Mouse (Mus musculus) large intestine, adult 2 months (tissue): ENCODE data around the gene Glod4. TPM values are rescaled to one million over a fixed set of nuclear protein-coding genes. Genes with fewer than 3 reads are reported as not detected.

ENCODE experiments used
- DNase-seq: peaks from one replicate; pipeline ENCODE4 v3.0.0-alpha.2; 2012; ENCODE audit warnings: low read depth, low spot score
- WGBS: fragments of 180-500 bp; shearing (Covaris S2); methylation state at CpG from one replicate; pipeline ENCODE4 v1.1.7; 2018; 5-methylcytosine and 5-hydroxymethylcytosine counted together
- polyA plus RNA-seq: library from polyadenylated mRNA; depleted of rRNA; stranded (reverse); fragments of >200 nt; gene quantifications from 2 replicates; pipeline ENCODE4 v1.2.3, GENCODE M21; 2012

The Glod4 gene
- polyA plus RNA-seq, 1 experiment, result 9.2 TPM

DNA sequence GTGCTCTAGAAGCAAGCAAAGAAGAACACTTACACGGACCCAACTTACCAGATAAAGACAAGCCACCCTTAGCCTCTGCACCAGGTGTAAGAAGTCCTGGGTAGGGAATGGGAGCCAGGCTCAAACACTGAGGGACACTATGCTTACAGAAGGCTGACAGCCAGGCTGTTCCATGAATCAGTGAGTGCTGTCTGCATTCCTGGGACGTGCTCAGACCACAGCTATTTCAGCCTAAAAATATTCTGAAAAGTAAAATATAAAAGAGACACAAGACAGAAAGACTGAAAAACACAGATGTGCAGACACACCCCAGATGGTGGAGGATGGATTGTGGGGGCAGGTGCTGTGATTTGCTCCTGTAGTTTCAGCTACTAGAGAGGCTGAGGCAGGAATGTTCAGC, 88.7 kb downstream of the Glod4 start:
- WGBS, result 85% methylated on average over 2 of the region's 2 CpGs
- no peak for DNase-seq

DNA sequence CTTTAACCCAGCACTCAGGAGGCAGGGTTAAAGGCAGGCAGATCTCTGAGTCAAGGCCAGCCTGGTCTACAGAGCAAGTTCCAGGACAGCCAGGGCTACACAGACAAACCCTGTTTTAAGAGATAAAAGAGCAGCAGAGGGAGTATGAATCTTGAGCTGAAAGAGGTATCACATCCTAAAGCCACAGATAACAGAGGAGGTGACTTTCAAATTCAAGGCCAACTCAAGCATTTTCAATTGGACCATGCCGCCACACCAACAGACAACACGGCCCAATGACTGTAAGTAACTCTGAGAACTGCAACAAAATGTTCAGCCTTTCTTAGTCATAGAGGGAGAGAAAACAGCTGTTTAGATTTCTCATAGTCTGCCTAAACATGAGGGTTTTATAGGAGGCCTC, 89.3 kb downstream of the Glod4 start:
- DNase-seq, result no peak

DNA sequence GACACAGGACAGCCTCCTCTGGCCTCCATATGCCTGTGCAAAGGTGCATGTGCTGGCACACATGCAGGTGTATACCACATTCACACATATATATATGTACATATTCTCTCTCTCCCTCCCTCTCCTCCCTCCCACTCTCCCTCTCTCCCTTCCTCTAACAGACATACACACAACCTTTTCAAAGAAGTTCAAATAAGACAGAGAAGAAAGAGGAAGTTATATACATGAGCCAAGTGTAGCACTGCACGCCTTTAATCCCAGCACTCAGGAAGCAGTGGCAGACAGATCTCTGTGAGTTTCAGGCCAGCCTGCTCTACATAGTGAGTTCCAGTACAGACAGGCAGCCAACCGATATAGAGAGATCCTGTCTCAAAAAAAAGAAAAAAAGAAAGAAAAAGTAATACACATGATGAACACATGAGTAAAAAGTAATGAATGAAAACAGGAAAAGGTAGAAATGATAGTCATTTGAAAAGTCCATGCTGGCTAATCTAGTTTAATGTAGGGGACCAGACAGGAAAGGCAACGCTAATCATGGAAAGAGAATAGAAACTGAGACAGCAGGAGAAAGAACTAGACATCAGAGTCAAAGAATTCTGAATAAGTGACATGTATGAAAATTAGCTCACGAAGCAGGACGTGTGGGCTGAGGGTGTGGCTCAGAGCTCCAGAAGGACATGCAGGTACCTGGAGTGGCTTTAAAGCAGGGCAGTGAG, 90.1 kb downstream of the Glod4 start:
- 78% methylated on average over 5 of the region's 5 CpGs for WGBS
- no peak for DNase-seq

More for the DNA sequence above, 89.3 kb downstream of the Glod4 start:
- 83% methylated on average over 2 of the region's 2 CpGs for WGBS

DNA sequence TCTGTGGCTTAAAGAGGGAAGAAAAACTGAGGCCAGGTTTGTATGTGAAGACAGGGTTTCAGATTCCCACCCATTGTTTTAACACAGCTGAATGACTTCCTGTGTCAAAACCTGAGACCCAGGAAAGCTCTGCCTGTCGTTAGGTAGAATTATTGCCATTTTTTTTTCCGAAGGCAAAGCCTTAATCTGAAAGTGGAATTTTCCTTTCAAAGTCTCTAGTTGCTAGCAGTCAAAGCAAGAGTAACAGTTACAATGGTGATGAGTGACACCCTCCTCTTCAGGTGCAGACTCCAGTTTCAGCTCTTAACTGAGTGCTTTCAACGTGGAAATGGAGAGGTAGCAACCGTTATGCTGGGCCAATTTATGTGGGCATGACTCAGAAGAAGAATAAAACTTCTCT, 92.5 kb downstream of the Glod4 start:
- DNase-seq, result no peak
- 46% methylated on average over 4 of the region's 4 CpGs for WGBS

DNA sequence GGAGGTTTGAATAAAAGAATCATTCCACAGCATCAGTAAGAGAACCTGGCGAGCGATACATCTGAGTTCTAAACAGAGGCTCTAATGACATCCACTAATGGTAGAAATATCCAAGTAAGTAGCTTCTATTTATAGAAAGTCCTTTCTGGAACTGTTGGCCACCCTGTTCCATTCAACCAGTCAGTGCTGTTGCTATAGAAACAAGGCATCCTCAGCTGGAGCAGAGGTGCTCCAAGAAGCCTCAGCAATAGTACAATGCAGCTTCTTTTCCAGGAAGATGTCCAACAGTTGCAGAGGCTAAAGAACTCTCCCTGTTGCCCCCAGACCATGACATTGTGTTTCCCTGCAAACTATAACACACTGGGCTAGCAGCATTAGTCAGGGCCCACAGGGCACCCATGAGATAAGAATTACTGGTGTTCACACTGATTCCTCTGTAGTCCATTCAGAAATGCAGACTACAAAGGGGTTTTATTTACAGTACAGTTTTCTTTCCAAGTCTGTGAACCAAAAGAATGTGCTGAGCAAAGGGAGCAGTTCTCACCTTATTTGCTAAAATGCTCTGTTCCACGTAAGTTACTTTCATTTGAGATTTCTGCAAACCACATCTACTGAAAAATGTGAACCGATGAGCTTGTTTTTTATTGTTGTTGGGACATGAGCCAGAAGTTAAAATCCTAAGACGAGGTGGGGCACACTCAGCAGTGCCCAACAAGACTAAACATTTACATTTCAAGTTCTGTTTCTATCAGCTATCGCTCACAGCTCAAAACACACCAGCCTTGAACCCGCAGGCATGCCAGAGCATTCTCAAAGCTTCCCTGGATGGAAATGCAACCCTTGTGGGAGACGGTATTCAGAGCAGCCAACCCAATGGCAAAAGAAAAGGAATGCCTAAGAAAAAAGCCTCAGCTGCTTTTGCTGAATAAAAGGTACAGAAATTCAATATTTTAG, 95.2 kb downstream of the Glod4 start:
- WGBS, result 32% methylated on average over 8 of the region's 8 CpGs
- no peak for DNase-seq

DNA sequence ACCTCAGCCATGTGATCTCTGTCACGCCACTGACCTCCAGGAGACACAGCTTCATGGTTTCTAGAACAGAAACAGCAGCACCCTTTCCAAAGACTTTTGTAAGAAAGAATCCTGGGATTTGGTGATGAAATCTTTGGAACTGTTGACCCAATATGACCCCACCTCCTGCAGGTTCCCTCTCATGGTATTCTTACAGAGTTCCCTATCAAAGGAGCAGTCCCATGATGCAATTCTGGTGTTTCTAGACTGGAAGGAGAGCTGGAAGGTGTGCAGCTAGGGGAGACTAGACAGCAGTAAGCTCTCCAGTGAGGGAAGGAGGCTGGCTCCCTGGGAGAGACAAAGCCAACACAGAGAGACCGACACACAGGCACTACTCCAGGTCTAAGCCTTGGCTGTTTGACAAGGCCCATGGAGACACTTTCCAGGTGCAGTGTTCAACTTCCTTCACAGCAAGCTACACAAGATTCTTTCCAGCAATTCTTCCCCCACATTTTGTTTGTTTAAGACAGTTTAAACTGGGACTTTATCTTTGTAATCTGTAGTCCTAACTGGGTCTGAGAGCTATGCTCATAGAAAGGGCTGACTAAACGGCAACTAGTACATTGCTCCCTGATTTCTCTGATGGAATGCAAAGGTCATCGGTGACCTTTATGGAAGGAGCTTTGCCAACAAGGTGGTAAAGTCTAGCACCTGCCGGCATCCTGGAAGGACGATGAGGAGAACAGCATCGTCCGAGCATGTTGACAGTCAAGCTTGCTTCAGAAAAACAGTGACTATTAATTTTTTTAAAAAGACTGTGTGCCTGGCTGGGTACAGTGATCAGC, 97.1 kb downstream of the Glod4 start:
- no peak for DNase-seq
- WGBS, result 38% methylated on average over 8 of the region's 8 CpGs

DNA sequence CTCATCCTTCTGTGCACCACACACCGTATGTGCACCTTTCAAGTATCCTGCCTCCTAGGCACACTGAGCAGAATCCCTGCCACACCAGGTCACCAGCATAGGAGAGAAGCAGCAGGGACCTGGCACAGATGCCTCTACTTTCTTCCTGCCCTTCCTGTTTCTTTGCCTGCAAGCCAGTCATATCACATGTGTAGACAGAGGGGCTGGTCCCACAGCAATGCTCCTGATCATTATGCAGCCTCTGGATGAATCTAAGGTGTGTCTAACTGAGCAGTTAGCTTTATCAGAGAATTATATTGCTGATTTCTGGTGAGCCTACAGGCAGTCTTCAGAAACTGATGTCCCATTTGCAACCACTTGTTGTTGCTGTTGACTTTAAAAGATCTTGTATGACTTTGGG, 98.4 kb downstream of the Glod4 start:
- WGBS, result 67% methylated on average over 1 of the region's 1 CpGs

DNA sequence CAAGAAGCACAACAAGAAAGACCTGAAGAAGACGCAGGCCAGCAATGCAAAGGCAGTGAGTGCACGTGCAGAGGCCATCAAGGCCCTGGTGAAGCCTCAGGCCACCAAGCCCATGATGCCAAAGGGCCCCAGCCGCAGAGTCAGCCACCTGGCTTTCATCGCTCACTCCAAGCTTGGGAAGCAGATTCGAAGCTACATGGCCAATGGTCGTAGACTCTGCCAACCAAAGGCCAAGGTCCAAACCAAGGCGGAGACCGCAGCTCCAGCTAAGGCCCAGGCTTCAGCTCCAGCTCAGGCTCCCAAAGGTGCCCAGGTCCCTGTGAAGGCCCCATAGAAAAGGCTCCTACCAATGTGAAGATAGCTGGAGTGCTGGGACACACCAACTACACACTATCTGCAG, 99.1 kb downstream of the Glod4 start:
- DNase-seq, result no peak
- WGBS, result 61% methylated on average over 8 of the region's 8 CpGs

More for the DNA sequence above, 98.4 kb downstream of the Glod4 start:
- DNase-seq, result no peak

DNA sequence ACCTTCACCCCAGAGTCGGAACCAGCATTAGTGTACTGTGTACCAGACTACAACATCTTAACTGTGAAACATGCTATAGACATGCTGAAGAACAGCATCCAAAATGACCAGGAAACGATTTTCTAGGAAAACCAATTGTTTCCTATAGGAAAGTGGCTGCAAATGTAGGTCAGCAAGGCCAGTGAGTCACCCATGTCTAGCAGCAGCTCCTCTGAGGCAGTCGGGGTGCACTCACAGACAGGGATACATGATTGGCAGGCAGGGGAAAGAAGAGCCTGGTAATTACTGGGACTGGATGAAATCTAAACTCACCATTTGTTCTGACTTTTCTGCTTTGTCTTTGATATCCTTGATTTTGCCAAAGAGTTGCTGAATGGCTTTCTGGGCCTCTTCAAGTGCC, 105.5 kb downstream of the Glod4 start:
- no peak for DNase-seq
- WGBS, result 79% methylated on average over 3 of the region's 3 CpGs

DNA sequence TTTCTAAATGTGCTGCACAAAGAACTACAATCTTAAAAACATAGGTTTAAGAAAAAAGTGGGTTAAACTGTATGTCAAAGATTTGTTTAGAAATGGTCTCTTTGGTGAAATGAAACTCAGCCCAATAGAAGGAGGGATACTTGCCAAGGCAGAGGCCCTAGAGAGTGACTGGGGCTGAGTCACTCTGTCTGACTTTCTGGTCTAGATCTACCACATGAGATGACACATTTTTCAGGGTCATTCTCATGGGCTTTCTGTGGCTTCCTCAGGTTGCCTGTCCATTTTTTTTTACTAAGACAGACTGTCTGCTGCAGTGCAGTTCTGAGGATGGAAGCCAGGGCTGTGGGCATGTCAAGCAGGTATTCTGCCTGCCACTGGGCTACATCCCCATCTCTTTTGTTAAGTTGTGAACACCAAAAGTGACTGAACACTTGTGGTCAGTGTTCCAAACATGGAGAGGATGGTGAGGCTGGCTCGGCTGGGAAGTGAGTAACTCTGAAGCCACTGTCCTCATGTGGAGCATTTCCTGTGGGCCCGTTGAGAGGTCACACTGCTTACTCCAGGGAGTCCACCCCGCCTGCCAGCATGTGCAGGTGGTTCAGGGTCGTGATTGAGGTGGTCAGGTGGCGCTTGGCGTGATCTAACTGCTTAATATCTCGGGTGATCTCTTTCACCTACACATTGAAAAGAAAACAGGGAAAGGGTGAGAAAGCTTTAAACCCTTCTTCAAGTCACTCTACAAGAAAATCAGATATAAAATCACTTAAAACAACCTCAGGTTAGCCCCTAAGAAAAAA, 107.7 kb downstream of the Glod4 start:
- 84% methylated on average over 7 of the region's 7 CpGs for WGBS

DNA sequence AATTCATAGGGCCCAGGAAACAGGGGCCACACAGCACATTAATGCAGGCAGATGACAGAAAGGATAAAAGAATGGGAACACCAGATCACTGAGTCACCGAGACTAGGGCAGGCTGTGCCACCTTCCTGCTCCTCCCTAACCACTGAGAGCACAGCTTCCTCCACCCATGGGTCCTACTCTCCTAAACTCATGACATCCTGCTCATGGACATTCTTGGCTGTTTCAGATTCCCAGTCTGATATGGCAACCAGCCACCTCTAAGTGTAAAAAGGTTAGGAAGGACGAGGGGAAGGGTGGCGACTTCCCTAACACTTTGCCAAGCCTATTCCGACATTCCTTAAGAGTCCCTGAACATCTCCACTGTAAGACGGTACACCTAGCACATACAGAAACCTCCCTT, 112.7 kb downstream of the Glod4 start:
- WGBS, result 51% methylated on average over 5 of the region's 5 CpGs
- DNase-seq, result no peak

More for the DNA sequence above, 107.7 kb downstream of the Glod4 start:
- DNase-seq, result no peak

DNA sequence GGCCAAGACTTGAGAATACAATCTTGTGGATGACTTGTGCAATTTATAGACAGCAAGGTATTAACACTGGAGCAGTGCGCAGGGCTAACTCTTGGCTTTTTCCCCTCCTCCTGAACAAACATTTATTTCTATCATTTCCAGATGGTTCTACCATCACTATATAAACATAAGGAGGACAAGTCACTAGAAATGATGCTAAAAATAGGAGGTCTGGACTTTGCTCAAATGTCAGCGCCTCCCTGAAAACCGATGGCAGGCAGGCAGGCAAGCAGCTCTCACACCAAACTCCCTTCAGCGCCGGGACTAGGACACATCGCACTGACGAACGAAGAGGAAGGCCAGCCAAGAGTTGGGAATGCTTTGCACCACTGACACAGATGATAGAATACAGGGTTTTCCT, 118.1 kb downstream of the Glod4 start:
- no peak for DNase-seq

DNA sequence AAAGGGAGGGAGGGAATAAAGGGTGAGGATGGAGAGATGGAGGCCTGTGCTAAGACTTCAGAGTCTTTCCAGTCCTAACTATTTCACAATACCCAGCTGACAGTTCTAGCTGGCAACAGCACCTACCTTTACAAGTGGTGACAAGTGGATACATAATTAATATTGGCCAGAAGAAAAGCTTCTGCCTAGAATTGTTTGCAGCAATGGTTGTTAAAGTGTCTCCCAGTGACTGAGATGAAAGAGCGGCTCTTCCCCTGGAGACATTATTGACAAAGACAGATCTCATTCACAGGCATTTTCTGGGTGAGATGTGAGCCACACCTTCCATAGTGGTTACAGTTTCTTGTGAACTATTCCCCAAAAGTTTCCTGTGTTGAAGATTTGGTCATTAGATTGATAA, 120.0 kb downstream of the Glod4 start:
- DNase-seq, result no peak
- 86% methylated on average over 1 of the region's 1 CpGs for WGBS

More for the DNA sequence above, 118.1 kb downstream of the Glod4 start:
- WGBS, result 53% methylated on average over 8 of the region's 8 CpGs

DNA sequence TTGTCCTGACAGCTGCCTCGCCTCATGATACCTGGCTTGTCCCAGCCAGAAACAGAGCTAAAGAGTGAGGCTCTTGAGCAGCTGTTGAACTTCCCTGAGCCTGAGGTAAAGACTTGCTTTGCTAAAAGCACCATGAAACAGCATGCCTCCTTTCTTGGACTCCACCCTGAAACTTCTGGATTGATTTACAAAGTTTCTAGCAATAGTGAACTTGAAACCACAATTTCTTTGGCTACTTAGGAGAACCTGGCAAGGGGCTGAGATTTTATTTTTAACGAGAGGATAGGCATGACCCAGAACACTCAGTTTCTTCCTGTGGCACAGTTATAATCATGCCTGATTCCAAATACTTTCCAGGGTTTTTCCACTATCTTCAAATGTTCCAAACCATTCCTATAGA, 121.0 kb downstream of the Glod4 start:
- DNase-seq, result no peak
- 82% methylated on average over 2 of the region's 2 CpGs for WGBS

DNA sequence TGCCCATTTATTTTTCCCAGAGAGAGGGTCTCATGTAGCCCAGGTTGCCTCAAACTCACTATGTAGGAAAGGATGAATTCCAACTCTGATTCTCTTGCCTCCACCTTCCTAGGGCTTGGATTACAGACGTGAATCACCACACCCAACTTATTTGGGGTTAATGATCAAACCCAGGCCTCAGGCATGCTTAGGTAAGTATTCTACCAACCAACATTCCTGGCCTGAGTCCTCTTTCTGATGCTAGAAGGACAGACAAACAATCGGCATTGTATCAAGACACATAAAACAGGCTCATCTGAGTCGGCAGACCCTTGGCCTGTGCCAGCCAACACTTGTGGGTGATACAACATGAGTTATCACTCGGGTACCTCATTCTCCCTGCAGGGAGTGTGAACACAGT, 122.4 kb downstream of the Glod4 start:
- 41% methylated on average over 4 of the region's 4 CpGs for WGBS
- no peak for DNase-seq

DNA sequence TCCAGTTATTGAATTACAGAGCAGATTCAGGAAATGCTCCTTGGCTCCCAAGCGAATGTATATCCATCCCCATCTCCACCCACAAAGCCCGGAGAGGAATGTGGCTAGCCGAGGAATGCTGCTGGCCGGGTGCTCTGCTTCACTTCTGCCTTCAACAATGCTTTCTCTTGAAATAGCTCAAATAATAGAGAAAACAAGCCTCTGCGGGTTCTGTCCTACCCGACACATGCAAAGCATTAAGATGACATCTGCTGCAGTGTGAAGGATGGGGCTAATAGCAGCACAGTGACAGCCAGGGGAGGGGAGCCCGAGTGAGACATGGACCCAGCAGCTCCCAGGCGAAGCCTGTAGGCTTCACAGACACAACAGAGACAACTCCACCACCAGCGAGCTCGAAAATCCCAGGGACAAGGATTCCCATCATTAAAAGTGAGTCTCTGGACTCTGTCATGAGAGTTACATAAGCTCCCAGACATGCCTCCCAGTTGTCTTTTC, 123.1 kb downstream of the Glod4 start:
- WGBS, result 44% methylated on average over 10 of the region's 10 CpGs
- DNase-seq, result no peak

DNA sequence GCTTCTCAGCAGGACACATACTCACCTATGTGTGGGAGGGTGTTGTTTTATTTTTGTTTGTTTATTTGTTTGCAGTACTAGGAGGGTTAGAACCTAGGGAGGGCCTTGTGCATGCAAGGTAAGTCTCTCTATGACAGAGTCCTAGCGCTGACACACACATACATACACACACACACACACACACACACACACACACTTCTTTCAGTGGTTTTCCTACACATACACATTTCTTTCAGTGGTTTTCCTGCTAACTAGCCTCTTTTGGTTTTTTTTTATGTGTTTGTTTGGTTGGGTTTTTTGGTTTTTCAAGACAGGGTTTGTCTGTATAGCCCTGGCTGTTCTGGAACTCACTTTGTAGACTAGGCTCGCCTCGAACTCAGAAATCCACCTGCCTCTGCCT, 133.1 kb downstream of the Glod4 start:
- WGBS, result 98% methylated on average over 3 of the region's 3 CpGs

DNA sequence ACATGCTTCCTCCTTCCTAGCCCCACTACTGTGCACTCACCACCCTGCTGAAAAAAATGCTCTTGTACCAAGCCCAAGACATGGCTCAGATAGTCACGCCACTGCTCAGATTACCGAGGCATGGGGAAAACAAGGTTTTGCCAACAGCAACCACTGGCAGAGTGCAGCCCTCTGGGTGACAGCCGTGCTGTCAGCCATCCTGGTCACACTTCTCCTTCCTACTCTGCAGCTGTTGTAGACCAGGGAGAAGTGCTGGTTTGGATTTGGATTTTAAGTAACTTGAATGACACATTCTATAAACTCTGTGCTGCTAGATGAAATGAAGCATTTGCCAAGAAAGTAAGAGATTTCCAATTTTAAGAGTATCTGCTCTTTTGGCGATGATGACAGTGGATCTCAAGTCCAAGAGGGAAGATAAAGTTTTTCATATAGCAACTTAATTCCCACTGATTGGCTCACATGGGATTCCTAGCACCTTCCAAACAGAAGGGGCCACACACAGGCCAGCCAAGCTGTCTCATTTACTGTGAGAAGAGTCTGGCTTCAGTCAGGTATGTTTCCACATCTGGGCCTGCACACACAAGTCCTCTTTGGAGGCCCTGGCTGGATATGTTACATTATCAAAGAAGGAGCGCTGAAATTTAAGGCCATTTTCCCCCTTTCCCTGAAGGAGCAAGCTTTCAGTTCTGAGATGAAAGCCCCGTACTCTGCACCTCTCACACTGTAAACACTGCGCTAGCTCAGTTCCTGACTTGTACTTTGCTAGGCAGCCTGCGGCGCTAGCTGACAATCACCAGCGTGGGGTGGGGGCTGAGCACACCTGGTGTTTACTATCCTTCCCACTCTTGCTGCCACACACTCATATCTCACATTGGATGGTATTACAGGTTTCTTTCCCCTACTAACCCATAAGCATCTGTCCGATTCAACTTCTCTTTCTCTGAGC, 136.7 kb downstream of the Glod4 start:
- 78% methylated on average over 11 of the region's 11 CpGs for WGBS
- DNase-seq, result no peak

More for the DNA sequence above, 133.1 kb downstream of the Glod4 start:
- DNase-seq, result no peak
